Mouse (Mus musculus): ENCODE measurements around the gene Lbh.

- TF ChIP-seq CTCF (IDR thresholded peaks at IDR 0.05; ENCODE audit: low read depth) (no peak), EP300 (IDR thresholded peaks at IDR 0.05; ENCODE audit: low read depth) (no peak)
These were observed 1.5 kb downstream of the Lbh start for GRCm38 (mm10) chr17:72919641-72920040.
